Mouse (Mus musculus): ENCODE results near the gene Olfr640. TPM values are rescaled to one million over a fixed set of nuclear protein-coding genes. Genes with fewer than 3 reads are reported as not detected.

Gene Olfr640
- not detected in 2 replicates for polyA plus RNA-seq (2016; fragmentation: Nextera tagmentation; extraction: Ambion mirVana)

DNA sequence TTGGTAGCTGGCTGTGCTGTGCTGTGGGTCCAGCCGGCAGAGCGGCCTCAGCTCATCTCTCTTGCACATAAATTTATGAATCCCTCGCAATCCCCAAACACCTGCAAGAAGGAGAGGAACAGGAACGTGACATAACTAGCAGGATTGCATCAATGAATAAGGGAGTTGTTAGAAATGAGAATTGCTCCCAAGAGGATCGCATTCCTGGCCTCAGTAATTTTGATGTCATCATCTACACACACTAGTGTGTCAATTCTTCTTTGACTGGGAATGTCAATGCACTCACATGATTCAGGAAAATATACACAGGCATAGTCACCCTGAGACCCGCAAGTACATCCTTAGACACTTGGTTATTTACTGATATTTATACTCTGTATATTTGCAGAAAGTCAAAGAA, at the start of gene Olfr640:
Gene Olfr640, minus strand, starts transcription at position 101 of the 400 bp plus-strand sequence.
- 69% methylated on average over 6 of the region's 6 CpGs for WGBS
- no peaks in the 10 kb centered on the region for H3K36me3 ChIP-seq
- no peak for DNase-seq (ENCODE audit: low spot score)
- H3K4me1 ChIP-seq: no peaks in the 10 kb centered on the region
- H3K27ac ChIP-seq: no peak within 1 kb of the TSS
- no peak within 1 kb of the TSS for H3K4me3 ChIP-seq
- no peaks in the 10 kb centered on the region for H3K27me3 ChIP-seq (ENCODE audit: insufficient read depth, poor library complexity, severe bottlenecking)
- no peaks in the 10 kb centered on the region for H3K9me3 ChIP-seq

DNA sequence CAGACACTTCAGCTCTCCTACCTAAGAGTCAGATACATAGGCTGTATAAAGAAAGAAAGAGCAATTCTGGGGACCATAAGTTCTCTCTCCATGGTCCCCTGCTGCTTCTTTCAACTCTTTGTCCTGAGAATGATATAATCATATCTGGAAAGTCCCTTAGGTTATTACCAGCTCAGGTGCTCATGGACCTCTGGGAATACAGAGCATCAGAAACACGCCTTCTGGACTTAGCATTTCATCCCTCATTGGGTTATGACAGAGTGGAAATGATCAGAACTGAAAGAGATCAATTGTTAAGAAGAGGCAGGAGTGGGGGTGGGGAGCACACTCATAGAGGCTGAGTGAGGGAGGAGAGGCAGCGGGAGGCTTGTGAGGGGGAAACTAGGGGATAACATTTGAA, 46.4 kb upstream of the Olfr640 start, which contains the start of gene Olfr644:
Gene Olfr644, minus strand, starts transcription at position 101 of the 400 bp plus-strand sequence.
- Histone ChIP-seq H3K4me1 (no peaks in the 10 kb centered on the region), H3K36me3 (no peaks in the 10 kb centered on the region), H3K27me3 (ENCODE audit: insufficient read depth, poor library complexity, severe bottlenecking) (no peaks in the 10 kb centered on the region), H3K4me3 (no peak within 1 kb of the TSS), H3K27ac (no peak within 1 kb of the TSS), H3K9me3 (no peaks in the 10 kb centered on the region)
- 70% methylated on average over 2 of the region's 2 CpGs for WGBS
- DNase-seq (ENCODE audit: low spot score): no peak

DNA sequence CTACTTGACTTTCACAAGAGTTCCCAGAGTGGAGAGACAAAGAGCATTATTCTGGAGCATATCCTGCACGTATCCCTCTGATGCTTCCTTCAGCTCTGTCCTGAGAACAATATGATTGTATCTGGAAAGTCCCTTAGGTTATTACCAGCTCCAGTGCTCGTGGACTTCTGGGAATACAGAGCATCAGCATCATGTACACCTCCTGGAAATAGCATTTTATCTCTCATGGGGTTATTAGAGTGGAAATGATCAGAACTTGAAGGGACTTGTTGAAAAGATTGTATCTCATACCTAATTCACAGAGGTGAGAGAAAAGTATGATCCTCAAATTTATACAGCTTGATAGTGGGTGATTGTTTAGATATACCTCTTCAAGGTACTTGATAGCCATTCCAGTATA, 36.0 kb upstream of the Olfr640 start, which contains the start of gene 4930516K23Rik:
Gene 4930516K23Rik, minus strand, starts transcription at position 101 of the 400 bp plus-strand sequence.
- 47% methylated on average over 2 of the region's 2 CpGs for WGBS
- no peaks in the 10 kb centered on the region for H3K36me3 ChIP-seq
- no peaks in the 10 kb centered on the region for H3K27me3 ChIP-seq (ENCODE audit: insufficient read depth, poor library complexity, severe bottlenecking)
- no peak within 1 kb of the TSS for H3K4me3 ChIP-seq
- H3K27ac ChIP-seq: no peak within 1 kb of the TSS
- no peak for DNase-seq (ENCODE audit: low spot score)
- H3K4me1 ChIP-seq: no peaks in the 10 kb centered on the region
- H3K9me3 ChIP-seq: no peaks in the 10 kb centered on the region

DNA sequence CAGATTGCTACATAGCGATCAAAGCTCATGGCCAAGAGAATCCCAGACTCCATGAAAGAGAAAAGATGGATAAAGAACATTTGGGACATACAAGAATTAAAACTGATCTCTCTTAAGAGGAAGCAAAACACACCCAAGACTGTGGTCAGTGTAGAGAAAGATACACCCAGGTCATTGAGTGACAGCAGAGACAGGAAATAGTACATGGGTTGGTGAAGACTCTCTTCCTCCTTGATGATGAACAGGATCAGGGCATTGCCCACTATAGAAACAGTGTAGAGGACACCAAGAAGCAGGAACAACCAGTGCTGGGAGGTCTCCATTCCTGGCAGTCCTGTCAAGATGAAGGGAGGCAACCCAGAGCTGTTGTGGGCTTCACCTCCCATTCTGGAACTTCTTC, 33.8 kb upstream of the Olfr640 start:
- H3K27ac ChIP-seq: no peak overlapping the region

DNA sequence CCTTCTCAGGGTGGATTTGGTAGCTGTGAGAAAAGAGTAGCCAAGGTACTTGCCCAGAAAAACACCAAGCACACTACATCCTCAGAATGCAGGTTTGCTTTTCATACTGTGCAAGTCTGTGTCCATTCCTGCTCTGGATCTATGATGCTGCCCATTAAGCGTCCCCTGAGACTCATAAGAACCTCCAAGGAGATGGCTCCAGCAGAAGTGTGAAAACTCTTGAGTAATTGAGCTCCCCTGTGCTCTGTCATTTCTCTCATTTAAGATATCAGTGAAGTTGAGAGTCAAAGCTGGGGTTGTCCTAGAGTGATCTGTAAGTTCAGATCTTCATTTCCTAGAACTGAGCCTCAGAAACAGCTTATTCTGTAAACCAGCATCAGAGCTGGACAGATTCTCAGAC, 27.2 kb upstream of the Olfr640 start, which contains the start of gene Olfr642:
Gene Olfr642, minus strand, starts transcription at position 101 of the 400 bp plus-strand sequence.
- Histone ChIP-seq H3K27me3 (ENCODE audit: insufficient read depth, poor library complexity, severe bottlenecking) (no peaks in the 10 kb centered on the region), H3K27ac (no peak within 1 kb of the TSS), H3K4me3 (no peak within 1 kb of the TSS), H3K36me3 (no peaks in the 10 kb centered on the region), H3K9me3 (no peaks in the 10 kb centered on the region), H3K4me1 (no peaks in the 10 kb centered on the region)
- no peak for DNase-seq (ENCODE audit: low spot score)
- whole genome bisulfite sequencing: 60% methylated on average over 1 of the region's 1 CpGs

More for the DNA sequence above, 33.8 kb upstream of the Olfr640 start:
- Histone ChIP-seq H3K9me3 (no peaks in the 10 kb centered on the region), H3K27me3 (ENCODE audit: insufficient read depth, poor library complexity, severe bottlenecking) (no peaks in the 10 kb centered on the region), H3K4me1 (no peaks in the 10 kb centered on the region), H3K4me3 (no peak overlapping the region), H3K36me3 (no peaks in the 10 kb centered on the region)
- 87% methylated on average over 1 of the region's 1 CpGs for WGBS
- no peak for DNase-seq (ENCODE audit: low spot score)

DNA sequence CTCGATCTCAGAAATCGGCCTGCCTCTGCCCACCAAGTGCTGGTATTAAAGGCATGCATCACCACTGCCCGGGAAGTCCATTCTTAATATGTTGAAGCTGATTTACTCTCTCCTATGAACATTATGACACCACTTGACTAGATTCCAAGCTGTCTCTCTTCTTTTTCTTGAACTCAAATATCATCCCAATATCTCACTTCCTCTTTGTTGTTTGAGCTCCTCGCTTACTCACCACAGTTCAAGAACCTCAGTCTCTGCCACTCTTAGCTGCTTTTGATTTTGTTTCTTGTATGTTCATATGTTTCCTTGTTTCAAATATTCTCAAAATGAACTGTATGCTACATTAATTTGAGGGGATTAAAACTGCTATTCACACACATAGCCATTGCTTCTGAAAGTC, 25.4 kb upstream of the Olfr640 start:
- WGBS: 79% methylated on average over 4 of the region's 4 CpGs
- no peaks in the 10 kb centered on the region for H3K36me3 ChIP-seq
- H3K4me3 ChIP-seq: no peak overlapping the region
- H3K4me1 ChIP-seq: no peaks in the 10 kb centered on the region
- H3K27ac ChIP-seq: no peak overlapping the region
- no peaks in the 10 kb centered on the region for H3K27me3 ChIP-seq (ENCODE audit: insufficient read depth, poor library complexity, severe bottlenecking)
- no peak for DNase-seq (ENCODE audit: low spot score)
- H3K9me3 ChIP-seq: no peaks in the 10 kb centered on the region

DNA sequence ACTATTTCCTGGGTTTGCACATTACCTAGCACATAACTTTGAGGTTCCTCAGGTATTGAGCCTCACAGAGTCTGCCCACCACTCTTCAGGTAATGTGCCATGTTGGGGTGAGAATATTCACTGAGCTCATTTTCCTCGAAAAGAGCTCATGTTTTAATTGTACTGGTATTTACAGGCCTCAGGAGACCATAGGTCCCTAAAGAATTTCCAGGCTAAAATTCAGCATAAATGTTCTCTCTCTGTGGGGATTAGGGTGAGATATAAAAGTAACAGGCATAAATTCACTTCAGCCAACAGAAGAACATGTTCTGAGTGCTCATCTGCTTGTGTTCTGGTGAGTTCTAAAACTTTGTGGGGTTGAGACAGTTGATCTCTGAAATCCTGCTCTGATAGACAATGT, 9.8 kb upstream of the Olfr640 start, which contains the start of gene Olfr641:
Gene Olfr641, plus strand, starts transcription at position 301 of the 400 bp plus-strand sequence.
- no peak for DNase-seq (ENCODE audit: low spot score)
- H3K4me1 ChIP-seq: no peaks in the 10 kb centered on the region
- whole genome bisulfite sequencing: 62% methylated on average over 1 of the region's 1 CpGs
- no peak within 1 kb of the TSS for H3K4me3 ChIP-seq
- H3K27ac ChIP-seq: no peak within 1 kb of the TSS
- H3K36me3 ChIP-seq: no peaks in the 10 kb centered on the region
- H3K27me3 ChIP-seq (ENCODE audit: insufficient read depth, poor library complexity, severe bottlenecking): no peaks in the 10 kb centered on the region
- no peaks in the 10 kb centered on the region for H3K9me3 ChIP-seq

DNA sequence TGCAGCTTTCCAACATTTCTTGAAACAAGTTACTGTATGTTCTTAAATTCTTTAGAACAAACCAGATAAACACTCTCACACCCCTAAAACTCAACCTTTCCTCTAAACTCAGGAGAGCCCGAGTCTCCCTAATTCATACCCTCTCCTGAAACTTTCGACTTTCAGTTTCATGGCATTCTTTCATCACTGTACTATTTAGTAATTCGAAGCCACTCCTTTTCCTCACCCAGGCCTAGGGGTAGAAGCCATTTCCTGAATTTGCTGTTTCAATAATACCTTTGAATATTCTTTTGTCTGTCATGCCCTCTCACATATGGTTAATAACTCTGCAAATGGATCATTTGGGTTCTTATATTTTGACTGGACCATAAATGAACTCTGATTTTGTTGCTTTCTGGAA, 1.6 kb upstream of the Olfr640 start:
- Histone ChIP-seq H3K4me3 (no peak overlapping the region), H3K9me3 (no peaks in the 10 kb centered on the region), H3K36me3 (no peaks in the 10 kb centered on the region), H3K27me3 (ENCODE audit: insufficient read depth, poor library complexity, severe bottlenecking) (no peaks in the 10 kb centered on the region), H3K4me1 (no peaks in the 10 kb centered on the region), H3K27ac (no peak overlapping the region)
- no peak for DNase-seq (ENCODE audit: low spot score)
- WGBS: 71% methylated on average over 3 of the region's 3 CpGs

DNA sequence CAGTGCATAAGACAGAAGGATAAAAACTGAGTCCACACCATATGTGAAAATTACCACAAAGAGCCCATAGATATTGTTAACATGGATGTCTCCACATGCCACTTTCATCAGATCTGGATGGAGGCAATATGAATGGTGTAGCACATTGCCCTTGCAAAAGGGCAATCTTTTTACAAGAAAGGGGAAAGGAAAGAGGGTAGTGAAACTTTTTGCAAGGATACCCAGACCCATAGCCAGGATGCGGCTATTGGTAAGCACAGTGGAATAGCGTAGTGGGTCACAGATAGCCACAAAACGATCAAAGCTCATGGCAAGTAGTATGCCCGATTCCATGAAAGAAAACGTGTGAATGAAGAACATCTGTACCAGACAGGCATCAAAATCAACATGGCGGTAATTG, 3.7 kb downstream of the Olfr640 start:
- Histone ChIP-seq H3K4me1 (no peaks in the 10 kb centered on the region), H3K36me3 (no peaks in the 10 kb centered on the region), H3K27ac (no peak overlapping the region), H3K9me3 (no peaks in the 10 kb centered on the region), H3K4me3 (no peak overlapping the region), H3K27me3 (ENCODE audit: insufficient read depth, poor library complexity, severe bottlenecking) (no peaks in the 10 kb centered on the region)
- no peak for DNase-seq (ENCODE audit: low spot score)
- 80% methylated on average over 6 of the region's 6 CpGs for WGBS

DNA sequence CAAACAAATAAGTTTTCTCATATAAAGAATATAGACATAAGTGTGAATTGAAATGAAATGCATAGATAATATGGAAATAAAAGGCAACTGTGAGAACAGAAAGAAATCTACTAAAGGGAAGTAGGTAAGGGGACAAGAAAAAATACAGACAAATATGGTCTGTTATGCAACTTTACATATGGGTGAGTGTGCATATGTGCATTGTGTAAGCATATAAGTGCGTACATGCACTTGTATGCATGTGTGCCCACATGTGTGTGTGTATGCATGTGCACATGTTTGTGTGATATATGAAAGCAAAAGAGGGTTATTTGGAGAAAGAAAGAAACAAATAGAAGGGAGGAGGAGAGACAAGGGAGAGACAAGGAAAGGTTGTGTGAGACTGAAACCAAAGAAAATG, 6.4 kb downstream of the Olfr640 start:
- no peaks in the 10 kb centered on the region for H3K36me3 ChIP-seq
- 79% methylated on average over 1 of the region's 1 CpGs for WGBS
- no peaks in the 10 kb centered on the region for H3K27me3 ChIP-seq (ENCODE audit: insufficient read depth, poor library complexity, severe bottlenecking)
- DNase-seq (ENCODE audit: low spot score): no peak
- no peak overlapping the region for H3K4me3 ChIP-seq
- H3K4me1 ChIP-seq: no peaks in the 10 kb centered on the region
- H3K9me3 ChIP-seq: no peaks in the 10 kb centered on the region
- H3K27ac ChIP-seq: no peak overlapping the region

DNA sequence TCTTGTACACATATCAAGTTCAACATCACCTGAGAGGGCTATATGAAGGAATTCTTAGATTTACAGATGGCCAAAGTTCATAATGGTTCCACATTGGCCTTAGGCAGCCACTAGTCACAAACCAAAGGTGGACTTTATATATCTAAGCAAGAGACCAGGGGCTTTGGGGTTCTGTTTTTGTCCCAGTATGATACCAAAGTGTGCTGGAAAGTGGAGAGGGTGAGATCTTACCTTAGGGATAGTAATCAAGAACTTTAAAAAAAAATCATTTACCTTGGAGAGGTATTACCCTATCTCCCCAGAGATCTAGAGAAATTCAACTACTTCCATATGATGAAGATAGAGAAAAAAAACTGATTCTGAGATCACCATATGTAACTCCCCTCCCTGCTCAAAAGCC, 8.2 kb downstream of the Olfr640 start, which contains the start of gene Olfr639:
Gene Olfr639, minus strand, starts transcription at position 101 of the 400 bp plus-strand sequence.
- Histone ChIP-seq H3K4me1 (no peaks in the 10 kb centered on the region), H3K9me3 (no peaks in the 10 kb centered on the region), H3K36me3 (no peaks in the 10 kb centered on the region), H3K27ac (no peak within 1 kb of the TSS), H3K27me3 (ENCODE audit: insufficient read depth, poor library complexity, severe bottlenecking) (no peaks in the 10 kb centered on the region), H3K4me3 (no peak within 1 kb of the TSS)
- DNase-seq (ENCODE audit: low spot score): no peak

DNA sequence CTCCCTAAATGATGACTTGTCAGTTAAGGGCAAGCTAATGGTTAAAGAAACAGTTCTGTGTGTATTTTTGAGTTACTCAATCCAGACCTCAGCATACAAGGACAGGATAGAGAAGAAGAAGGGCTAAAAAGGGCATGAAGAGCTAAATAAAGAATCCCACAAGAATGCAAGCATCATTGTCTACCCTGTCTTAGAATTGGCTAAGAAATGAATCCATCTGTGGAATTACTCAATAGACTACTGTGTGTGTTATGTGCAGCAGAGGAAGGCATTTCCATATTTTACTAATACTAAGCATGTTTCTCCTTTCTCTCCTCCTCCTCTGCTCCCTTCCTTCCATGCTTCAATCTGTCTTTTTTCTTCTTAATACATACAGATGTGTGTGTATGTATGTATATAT, 26.2 kb downstream of the Olfr640 start:
- Histone ChIP-seq H3K4me3 (no peak overlapping the region), H3K9me3 (no peaks in the 10 kb centered on the region), H3K27ac (no peak overlapping the region), H3K27me3 (ENCODE audit: insufficient read depth, poor library complexity, severe bottlenecking) (no peaks in the 10 kb centered on the region), H3K4me1 (no peaks in the 10 kb centered on the region), H3K36me3 (no peaks in the 10 kb centered on the region)
- DNase-seq (ENCODE audit: low spot score): no peak

DNA sequence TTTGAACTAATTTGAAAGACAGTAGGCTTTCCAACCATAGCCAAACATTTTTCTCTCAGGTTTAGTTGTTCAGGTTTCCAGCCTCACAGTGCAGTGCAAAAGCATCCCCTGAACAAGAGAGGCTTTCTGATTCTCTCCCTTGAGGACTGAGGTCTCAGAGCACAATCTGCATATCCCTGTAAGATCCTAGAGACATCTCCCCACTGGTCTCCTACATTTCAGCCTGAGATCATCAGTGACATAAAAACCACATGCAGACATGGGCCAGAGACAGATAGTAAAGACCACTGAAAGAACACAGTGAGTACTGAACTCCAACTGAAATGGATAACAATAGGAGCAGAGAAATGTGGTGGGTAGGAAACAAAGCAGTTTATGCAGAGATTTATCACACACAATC, 26.9 kb downstream of the Olfr640 start, which contains the start of gene Olfr638:
Gene Olfr638, plus strand, starts transcription at position 301 of the 400 bp plus-strand sequence.
- Histone ChIP-seq H3K4me1 (no peaks in the 10 kb centered on the region), H3K9me3 (no peaks in the 10 kb centered on the region), H3K36me3 (no peaks in the 10 kb centered on the region), H3K27ac (no peak within 1 kb of the TSS), H3K27me3 (ENCODE audit: insufficient read depth, poor library complexity, severe bottlenecking) (no peaks in the 10 kb centered on the region), H3K4me3 (no peak within 1 kb of the TSS)
- DNase-seq (ENCODE audit: low spot score): no peak

DNA sequence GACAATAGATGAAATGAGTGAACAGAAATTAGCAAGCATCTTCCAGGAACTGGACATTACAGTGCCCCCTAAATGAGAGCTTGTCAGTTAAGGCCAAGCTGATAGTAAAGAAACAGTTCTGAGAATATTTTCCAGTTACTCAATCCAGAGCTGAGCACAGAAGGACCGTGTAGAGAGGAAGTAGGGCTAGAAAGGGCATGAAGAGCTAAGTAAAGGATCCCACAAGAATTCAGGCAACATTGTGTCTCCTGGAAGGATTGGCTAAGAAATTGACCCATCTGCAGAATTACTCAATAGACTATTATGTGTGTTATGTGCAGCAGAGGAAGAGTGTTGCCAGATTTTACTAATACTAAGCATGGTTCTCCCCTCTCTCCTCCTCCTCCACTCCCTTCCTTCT, 53.6 kb downstream of the Olfr640 start:
- Histone ChIP-seq H3K27me3 (ENCODE audit: insufficient read depth, poor library complexity, severe bottlenecking) (no peaks in the 10 kb centered on the region), H3K9me3 (no peaks in the 10 kb centered on the region), H3K27ac (no peak overlapping the region), H3K4me1 (no peaks in the 10 kb centered on the region), H3K4me3 (no peak overlapping the region), H3K36me3 (no peaks in the 10 kb centered on the region)
- WGBS: 52% methylated on average over 1 of the region's 1 CpGs
- no peak for DNase-seq (ENCODE audit: low spot score)

Measured in heart, embryonic 10.5 days (tissue).